Mouse (Mus musculus) lung, embryonic 15.5 days (tissue): ENCODE data around the gene Svop. TPM values are rescaled to one million over a fixed set of nuclear protein-coding genes. Genes with fewer than 3 reads are reported as not detected.

Experiments
- ATAC-seq: fragments of 200-750 bp; cut with Nextera tagmentation; 2 replicates; pipeline ENCODE4 v1.8.0; 2017; ENCODE audit warnings: moderate number of reproducible peaks, borderline replicate concordance; ENCODE audit not compliant: low FRiP score, low TSS enrichment; ENCODE audit errors: extremely low read depth
- H3K27ac ChIP-seq: fragments of 300-500 bp; sonication (generic); 2 replicates; pipeline ENCODE4 v1.5.1; 2015; ENCODE audit warnings: moderate library complexity, mild to moderate bottlenecking, inconsistent platforms
- H3K27me3 ChIP-seq: fragments of 300-500 bp; sonication (generic); 2 replicates; pipeline ENCODE4 v1.6.1; 2015; ENCODE audit warnings: inconsistent platforms
- H3K36me3 ChIP-seq: fragments of 300-500 bp; sonication (generic); 2 replicates; pipeline ENCODE4 v1.6.1; 2015; ENCODE audit warnings: inconsistent platforms
- H3K4me1 ChIP-seq: fragments of 300-500 bp; sonication (generic); 2 replicates; pipeline ENCODE4 v1.6.1; 2015; ENCODE audit warnings: inconsistent platforms
- H3K4me2 ChIP-seq: fragments of 300-500 bp; sonication (generic); 2 replicates; pipeline ENCODE4 v1.6.1; 2015; ENCODE audit warnings: inconsistent platforms, mild to moderate bottlenecking, moderate library complexity
- H3K4me3 ChIP-seq: fragments of 300-500 bp; sonication (generic); 2 replicates; pipeline ENCODE4 v1.5.1; 2015; ENCODE audit warnings: mild to moderate bottlenecking, inconsistent platforms
- H3K9ac ChIP-seq: fragments of 300-500 bp; sonication (generic); 2 replicates; pipeline ENCODE4 v1.6.1; 2015; ENCODE audit warnings: inconsistent platforms
- H3K9me3 ChIP-seq: fragments of 300-500 bp; sonication (generic); 2 replicates; pipeline ENCODE4 v1.6.1; 2016; ENCODE audit warnings: inconsistent platforms
- WGBS: fragments of 180-500 bp; shearing (Covaris S2); methylation state at CpG from one replicate; pipeline ENCODE4 v1.1.7; 2015; 5-methylcytosine and 5-hydroxymethylcytosine counted together
- polyA plus RNA-seq: library from polyadenylated mRNA; unstranded; fragments of >200 nt; fragmentation: Nextera tagmentation; extraction: Ambion mirVana; gene quantifications from 2 replicates; pipeline ENCODE4 v1.2.1, GENCODE M21; 2015

Gene Svop
- polyA plus RNA-seq, 1 experiment from 2014 or later = 0.44 TPM

GRCm38 (mm10) chr5:114065161-114065560, 26.2 kb downstream of the Svop start, which contains the start of gene Usp30:
Usp30 (plus strand) TSS chr5:114065461.
- no peak within 1 kb of the TSS for H3K4me3 ChIP-seq
- no peak within 1 kb of the TSS for H3K27ac ChIP-seq
- no peaks in the 10 kb centered on the region for H3K27me3 ChIP-seq
- WGBS = 83% methylated on average over 6 of the region's 6 CpGs
- no peak for ATAC-seq
- H3K9me3 ChIP-seq = no peaks in the 10 kb centered on the region
- no peaks in the 10 kb centered on the region for H3K36me3 ChIP-seq
- no peak within 1 kb of the TSS for H3K9ac ChIP-seq
- no peak within 1 kb of the TSS for H3K4me2 ChIP-seq
- H3K4me1 ChIP-seq = no peaks in the 10 kb centered on the region

- no peak for ATAC-seq
- no peak overlapping the region for H3K4me3 ChIP-seq
- H3K4me2 ChIP-seq = no peak overlapping the region
- WGBS = 59% methylated on average over 4 of the region's 4 CpGs
- no peaks in the 10 kb centered on the region for H3K36me3 ChIP-seq
- no peak overlapping the region for H3K27ac ChIP-seq
- H3K9me3 ChIP-seq = no peaks in the 10 kb centered on the region
- no peaks in the 10 kb centered on the region for H3K27me3 ChIP-seq
- H3K9ac ChIP-seq = no peak overlapping the region
- H3K4me1 ChIP-seq = no peaks in the 10 kb centered on the region
Observed at GRCm38 (mm10) chr5:114063958-114064357, 27.4 kb downstream of the Svop start.

- WGBS = 29% methylated on average over 7 of the region's 7 CpGs
- Histone ChIP-seq H3K27me3 (no peaks in the 10 kb centered on the region), H3K9me3 (no peaks in the 10 kb centered on the region), H3K36me3 (no peaks in the 10 kb centered on the region), H3K4me3 (no peak overlapping the region), H3K4me1 (no peaks in the 10 kb centered on the region), H3K4me2 (no peak overlapping the region), H3K9ac (no peak overlapping the region), H3K27ac (no peak overlapping the region)
- no peak for ATAC-seq
Observed at GRCm38 (mm10) chr5:114061675-114062074, 29.7 kb downstream of the Svop start.

GRCm38 (mm10) chr5:114057129-114057731, 34.1 kb downstream of the Svop start:
- 65% methylated on average over 9 of the region's 9 CpGs for WGBS
- no peak overlapping the region for H3K4me3 ChIP-seq
- 0 out of 2 replicates have a peak, but pooled peaks cover 2% of the 10 kb centered on the region for H3K4me1 ChIP-seq
- no peak overlapping the region for H3K27ac ChIP-seq
- ATAC-seq = no peak
- no peaks in the 10 kb centered on the region for H3K9me3 ChIP-seq
- no peaks in the 10 kb centered on the region for H3K27me3 ChIP-seq
- H3K9ac ChIP-seq = no peak overlapping the region
- H3K36me3 ChIP-seq = no peaks in the 10 kb centered on the region
- no peak overlapping the region for H3K4me2 ChIP-seq

GRCm38 (mm10) chr5:114052246-114052761, 39.1 kb downstream of the Svop start:
- peak; percentile 56 for ATAC-seq
- Histone ChIP-seq H3K9me3 (no peaks in the 10 kb centered on the region), H3K4me3 (0 out of 2 replicates have a peak overlapping the region, but pooled peaks have one; percentile 14), H3K27ac (peak overlapping the region; percentile 55; the same call in 1 of the 2 replicates), H3K27me3 (no peaks in the 10 kb centered on the region), H3K36me3 (no peaks in the 10 kb centered on the region), H3K9ac (no peak overlapping the region), H3K4me1 (0 out of 2 replicates have a peak, but pooled peaks cover 9% of the 10 kb centered on the region), H3K4me2 (peak overlapping the region; percentile 49)
- 12% methylated on average over 9 of the region's 9 CpGs for WGBS

GRCm38 (mm10) chr5:114048731-114049308, 42.5 kb downstream of the Svop start:
- Histone ChIP-seq H3K27me3 (no peaks in the 10 kb centered on the region), H3K9ac (no peak overlapping the region), H3K27ac (no peak overlapping the region), H3K9me3 (no peaks in the 10 kb centered on the region), H3K4me3 (no peak overlapping the region), H3K36me3 (no peaks in the 10 kb centered on the region), H3K4me2 (no peak overlapping the region), H3K4me1 (0 out of 2 replicates have a peak, but pooled peaks cover 9% of the 10 kb centered on the region)
- WGBS = 53% methylated on average over 12 of the region's 12 CpGs
- no peak for ATAC-seq

- no peaks in the 10 kb centered on the region for H3K27me3 ChIP-seq
- no peak overlapping the region for H3K27ac ChIP-seq
- no peak for ATAC-seq
- no peaks in the 10 kb centered on the region for H3K36me3 ChIP-seq
- no peaks in the 10 kb centered on the region for H3K9me3 ChIP-seq
- no peak overlapping the region for H3K4me3 ChIP-seq
- H3K4me2 ChIP-seq = no peak overlapping the region
- 0 out of 2 replicates have a peak, but pooled peaks cover 6% of the 10 kb centered on the region for H3K4me1 ChIP-seq
- H3K9ac ChIP-seq = no peak overlapping the region
- 82% methylated on average over 5 of the region's 5 CpGs for WGBS
Observed at GRCm38 (mm10) chr5:114047182-114047581, 44.2 kb downstream of the Svop start.

- Histone ChIP-seq H3K9me3 (no peaks in the 10 kb centered on the region), H3K4me2 (no peak overlapping the region), H3K4me3 (no peak overlapping the region), H3K27me3 (no peaks in the 10 kb centered on the region), H3K27ac (no peak overlapping the region), H3K36me3 (no peaks in the 10 kb centered on the region), H3K4me1 (peaks cover 1% of the 10 kb centered on the region; the same call in 1 of the 2 replicates), H3K9ac (no peak overlapping the region)
- WGBS = 51% methylated on average over 3 of the region's 3 CpGs
- ATAC-seq = no peak
Observed at GRCm38 (mm10) chr5:114046604-114047003, 44.8 kb downstream of the Svop start.

- WGBS = 58% methylated on average over 3 of the region's 3 CpGs
- no peak for ATAC-seq
- Histone ChIP-seq H3K9ac (no peak overlapping the region), H3K4me3 (no peak overlapping the region), H3K9me3 (no peaks in the 10 kb centered on the region), H3K27me3 (no peaks in the 10 kb centered on the region), H3K36me3 (no peaks in the 10 kb centered on the region), H3K4me1 (peaks cover 4% of the 10 kb centered on the region), H3K27ac (no peak overlapping the region), H3K4me2 (no peak overlapping the region)
Observed at GRCm38 (mm10) chr5:114046151-114046550, 45.2 kb downstream of the Svop start.

GRCm38 (mm10) chr5:114045134-114045533, 46.2 kb downstream of the Svop start:
- ATAC-seq = no peak
- no peaks in the 10 kb centered on the region for H3K27me3 ChIP-seq
- peaks cover 4% of the 10 kb centered on the region for H3K4me1 ChIP-seq
- H3K9me3 ChIP-seq = no peaks in the 10 kb centered on the region
- no peak overlapping the region for H3K4me3 ChIP-seq
- H3K9ac ChIP-seq = no peak overlapping the region
- no peaks in the 10 kb centered on the region for H3K36me3 ChIP-seq
- no peak overlapping the region for H3K4me2 ChIP-seq
- H3K27ac ChIP-seq = no peak overlapping the region
- 57% methylated on average over 1 of the region's 1 CpGs for WGBS

- no peak overlapping the region for H3K4me2 ChIP-seq
- H3K4me1 ChIP-seq = peaks cover 4% of the 10 kb centered on the region
- no peak overlapping the region for H3K27ac ChIP-seq
- no peaks in the 10 kb centered on the region for H3K36me3 ChIP-seq
- H3K27me3 ChIP-seq = no peaks in the 10 kb centered on the region
- no peak for ATAC-seq
- WGBS = 72% methylated on average over 4 of the region's 4 CpGs
- no peaks in the 10 kb centered on the region for H3K9me3 ChIP-seq
- H3K9ac ChIP-seq = no peak overlapping the region
- H3K4me3 ChIP-seq = no peak overlapping the region
Observed at GRCm38 (mm10) chr5:114043800-114044199, 47.6 kb downstream of the Svop start.

- Histone ChIP-seq H3K27me3 (no peaks in the 10 kb centered on the region), H3K9ac (no peak overlapping the region), H3K27ac (no peak overlapping the region), H3K4me1 (peaks cover 4% of the 10 kb centered on the region), H3K4me2 (peak overlapping the region; percentile 33; the same call in 1 of the 2 replicates), H3K4me3 (no peak overlapping the region), H3K36me3 (no peaks in the 10 kb centered on the region), H3K9me3 (no peaks in the 10 kb centered on the region)
- 9% methylated on average over 15 of the region's 15 CpGs for WGBS
- ATAC-seq = peak; percentile 72; the same call in 1 of the 2 replicates
Observed at GRCm38 (mm10) chr5:114041327-114041930, 49.9 kb downstream of the Svop start.
